Mouse (Mus musculus) retina, postnatal 1 day (tissue): ENCODE measurements at regions not wholly inside any gene's neighbourhood (a gene's known extent, or its start where the extent isn't known, plus 50 kb on each side); places are given as distances from the start of the nearest gene placed in this dataset.
A peak's percentile ranks its signal among the peaks of the same experiment; 100 is the strongest.

Source experiments
- DNase-seq: peaks from one replicate; pipeline ENCODE4 v3.0.0-alpha.2; 2012

DNA sequence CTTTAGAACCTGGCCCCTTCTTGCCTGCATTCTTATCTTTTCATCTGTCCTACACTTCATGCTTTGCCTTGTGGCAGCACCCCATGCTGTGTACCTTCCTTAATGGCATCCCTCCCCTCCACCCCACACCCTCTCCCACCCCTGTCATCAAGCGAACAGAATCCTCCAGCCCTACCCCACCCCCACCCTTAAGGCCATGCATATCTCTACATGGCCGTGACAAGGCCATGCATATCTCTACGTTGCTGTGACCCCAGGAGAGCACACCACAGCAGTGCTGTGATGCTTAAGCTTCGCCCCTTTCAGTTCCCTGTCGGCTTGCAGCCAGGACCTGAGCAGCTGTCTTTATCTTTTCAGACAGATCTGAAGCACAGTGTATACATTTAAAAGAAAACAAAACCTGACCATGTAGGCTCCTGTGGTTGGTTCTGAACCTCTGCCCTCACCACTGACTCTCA is 319.5 kb upstream of the Trib2 start:
- DNase-seq, result no peak

DNA sequence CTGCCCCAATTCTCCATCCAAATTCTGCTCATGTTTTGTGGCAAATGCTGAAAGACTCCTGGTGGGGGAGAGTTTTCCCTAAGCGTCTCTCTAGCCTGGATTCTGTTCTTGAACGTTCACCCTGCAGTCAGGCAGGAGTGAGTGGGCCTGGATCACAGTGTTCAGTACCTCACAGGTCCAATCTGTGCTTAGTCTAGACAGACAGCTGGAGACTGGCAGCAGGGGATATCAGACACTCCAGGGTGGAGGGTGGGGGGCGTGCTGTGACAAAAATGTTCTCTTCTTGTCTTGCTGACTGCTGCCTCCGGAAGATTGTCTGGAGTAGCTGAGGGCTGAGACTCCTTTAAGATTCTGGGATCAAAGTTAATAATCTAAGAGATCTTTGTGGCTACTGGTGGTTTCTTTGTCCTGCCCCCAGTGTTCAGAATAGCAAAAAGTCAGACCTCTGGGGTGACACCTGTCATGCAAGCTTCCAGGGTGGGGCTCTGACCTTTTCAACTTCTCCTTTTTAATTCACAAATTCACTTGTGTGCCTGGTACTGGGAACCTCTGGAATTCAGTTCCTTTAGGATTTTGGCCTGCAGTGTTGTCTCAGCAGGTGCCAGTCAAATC is 319.0 kb upstream of the Trib2 start:
- DNase-seq, result no peak

GRCm38 (mm10) chr12:16134446-16134845 is 317.7 kb upstream of the Trib2 start:
- DNase-seq, result no peak

GRCm38 (mm10) chr12:16133253-16133652 is 316.5 kb upstream of the Trib2 start:
- no peak for DNase-seq

GRCm38 (mm10) chr12:16131740-16132077 is 315.0 kb upstream of the Trib2 start:
- no peak for DNase-seq

DNA sequence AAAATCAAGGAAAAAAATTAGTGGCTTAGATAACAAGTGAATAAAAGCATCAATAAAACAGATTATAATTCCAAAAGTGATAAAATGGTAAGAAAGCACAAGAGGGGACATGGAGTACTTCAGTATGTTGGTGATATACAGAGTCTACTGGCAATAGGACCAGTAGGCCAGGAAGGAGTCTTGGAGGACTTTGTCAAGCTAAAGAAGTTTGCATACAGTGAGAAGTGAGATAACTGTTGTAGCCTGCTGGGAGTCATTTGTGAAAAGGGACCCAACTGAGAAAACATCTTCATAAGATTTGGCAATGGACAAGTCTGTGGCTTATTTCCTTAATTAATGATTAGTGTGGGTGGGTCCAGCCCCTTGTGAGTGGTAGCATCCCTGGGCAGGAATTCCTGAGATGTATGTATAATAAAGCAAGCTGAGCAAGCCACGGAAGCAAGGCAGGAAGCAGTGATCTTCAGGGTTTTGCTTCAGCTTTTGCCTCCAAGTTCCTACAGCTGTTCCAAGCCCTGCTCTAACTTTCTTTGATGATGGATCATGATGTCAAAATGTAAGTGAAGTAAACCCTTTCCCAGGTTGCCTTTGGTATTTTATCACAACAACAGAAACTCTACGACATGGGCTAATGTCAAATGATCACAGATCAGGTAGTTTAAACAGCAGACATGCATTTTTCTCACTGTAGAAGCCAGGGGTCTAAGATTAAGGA is 314.5 kb upstream of the Trib2 start:
- DNase-seq, result no peak

GRCm38 (mm10) chr12:16130605-16131004 is 313.9 kb upstream of the Trib2 start:
- DNase-seq, result no peak

GRCm38 (mm10) chr12:16129923-16130322 is 313.2 kb upstream of the Trib2 start:
- no peak for DNase-seq

DNA sequence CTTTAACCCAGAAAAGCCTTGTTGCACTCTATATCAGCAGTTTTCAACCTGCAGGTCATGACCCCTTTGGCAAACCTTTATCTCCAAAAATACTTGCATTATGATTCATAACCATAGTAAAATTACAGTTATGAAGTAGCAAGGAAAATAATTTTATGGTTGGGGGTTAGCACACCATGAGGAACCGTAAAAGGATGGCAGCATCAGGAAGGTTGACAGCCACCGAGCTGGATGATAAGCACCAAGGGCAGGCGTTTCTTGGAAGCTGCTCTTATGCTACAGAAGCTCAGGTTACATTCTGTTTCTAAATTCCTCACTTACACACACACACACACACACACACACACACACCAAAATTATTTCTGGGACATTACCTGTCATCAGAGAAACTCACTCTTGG is 312.5 kb upstream of the Trib2 start:
- no peak for DNase-seq

DNA sequence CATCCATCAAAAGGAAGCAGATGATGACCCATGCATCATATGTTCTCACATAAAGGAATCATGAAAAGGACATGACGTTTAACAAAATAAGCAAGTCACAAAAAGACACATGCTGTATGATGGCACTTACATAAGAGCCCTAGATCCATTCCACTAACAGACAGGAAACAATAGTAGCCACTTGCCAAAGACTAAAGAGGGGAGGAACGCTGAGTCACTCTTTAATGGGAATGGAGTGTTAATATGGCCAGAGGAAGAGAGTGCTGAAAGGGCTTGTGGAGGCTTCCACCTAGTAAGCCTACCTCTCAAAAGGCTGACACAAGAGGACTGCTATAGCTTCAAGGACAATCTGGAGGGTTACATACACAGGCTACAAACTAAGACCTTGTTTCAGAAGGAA is 308.2 kb upstream of the Trib2 start:
- DNase-seq, result no peak

DNA sequence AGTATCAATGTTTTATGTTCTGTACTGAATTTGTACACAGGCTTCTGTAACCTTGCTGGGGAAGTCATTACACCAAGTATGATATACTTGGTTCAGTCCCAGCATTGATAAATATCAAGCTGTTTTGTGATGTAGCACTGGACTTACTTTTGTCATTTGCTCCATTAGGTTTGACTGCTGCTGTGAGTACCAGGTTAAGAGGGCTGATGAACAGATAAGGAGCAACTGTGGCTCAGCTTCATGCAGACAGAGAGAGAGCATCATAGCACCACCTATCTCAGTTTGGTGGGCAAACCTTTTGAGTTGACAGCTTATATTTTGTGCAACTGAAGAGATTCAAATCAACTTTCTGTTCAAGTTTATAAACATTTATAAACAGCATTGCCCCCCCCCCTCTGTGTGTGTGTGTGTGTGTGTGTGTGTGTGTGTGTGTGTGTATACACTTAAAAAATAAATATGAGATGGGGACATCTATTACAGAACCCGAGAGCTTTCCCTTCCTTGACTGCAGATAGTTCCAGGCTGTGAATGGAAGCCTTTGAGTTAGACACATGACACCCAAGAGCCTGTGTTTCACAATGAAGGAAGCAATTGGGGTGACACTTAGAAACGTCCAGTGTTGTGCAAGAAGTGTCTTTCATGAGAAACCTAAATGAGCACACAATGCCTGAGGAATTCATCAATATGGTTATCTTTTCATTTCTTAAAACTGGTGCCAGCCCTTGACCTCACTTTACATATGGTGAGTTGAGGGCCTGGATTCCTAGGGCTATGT is 305.8 kb upstream of the Trib2 start:
- DNase-seq, result no peak

GRCm38 (mm10) chr12:16121787-16122186 is 305.1 kb upstream of the Trib2 start:
- DNase-seq, result no peak

DNA sequence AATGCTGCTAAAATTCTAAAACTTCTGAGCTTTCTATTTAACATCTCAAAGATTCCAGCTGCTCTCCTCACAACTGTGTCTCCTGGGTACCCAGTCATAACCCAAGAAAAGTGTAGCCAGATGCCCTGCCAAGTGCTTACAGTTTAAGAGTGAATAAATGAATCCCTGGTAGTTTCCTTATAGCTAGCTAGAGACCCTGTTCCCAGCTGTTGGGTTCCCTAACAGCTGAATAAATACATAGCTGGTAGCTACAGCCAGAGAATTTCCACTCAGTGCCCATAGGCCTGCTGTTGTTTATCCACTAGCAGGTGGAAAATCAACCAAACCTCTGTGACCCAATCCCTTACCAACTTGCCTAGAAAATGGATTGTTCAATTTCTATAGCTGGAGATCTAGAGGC is 302.0 kb upstream of the Trib2 start:
- no peak for DNase-seq

DNA sequence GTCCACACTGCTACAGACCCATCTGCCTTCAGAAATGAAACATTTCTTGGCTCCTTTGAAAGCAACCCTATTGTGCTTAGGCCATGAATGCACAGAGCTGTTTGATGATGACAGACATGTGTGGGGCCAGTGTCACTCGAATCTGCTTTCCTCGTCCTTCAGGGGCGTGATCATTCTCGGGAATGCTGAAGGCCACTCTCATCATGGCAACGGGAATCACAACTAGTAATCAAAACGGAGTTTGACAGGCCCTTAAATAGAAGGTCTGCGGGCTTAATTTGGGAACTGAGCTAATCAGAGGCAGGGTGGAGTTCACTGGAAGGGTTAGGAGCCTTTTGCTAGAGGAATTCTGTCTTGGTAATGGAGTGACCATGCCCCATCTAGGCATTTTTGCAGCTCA is 290.2 kb upstream of the Trib2 start:
- peak; percentile 60 for DNase-seq

- DNase-seq, result peak; percentile 18
These were observed 282.1 kb upstream of the Trib2 start for GRCm38 (mm10) chr12:16098840-16099239.

DNA sequence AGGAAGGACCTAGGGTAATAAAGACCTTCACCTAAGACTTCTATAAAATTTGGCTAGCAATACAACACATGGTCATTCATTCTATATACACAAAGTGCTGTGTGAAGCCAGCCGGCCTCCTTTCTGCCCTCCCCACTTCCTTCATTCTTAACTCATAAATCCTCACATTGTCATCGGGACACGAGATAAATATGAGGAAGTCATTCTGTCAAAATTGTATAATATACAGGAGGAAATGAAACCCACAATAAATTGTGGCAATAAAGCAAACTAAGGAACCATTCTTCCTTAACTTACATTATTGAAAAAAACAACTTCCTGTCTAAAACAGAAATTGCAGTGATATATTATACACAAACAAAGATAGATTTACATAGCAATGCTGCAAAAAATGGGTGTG is 275.9 kb upstream of the Trib2 start:
- DNase-seq, result no peak

DNA sequence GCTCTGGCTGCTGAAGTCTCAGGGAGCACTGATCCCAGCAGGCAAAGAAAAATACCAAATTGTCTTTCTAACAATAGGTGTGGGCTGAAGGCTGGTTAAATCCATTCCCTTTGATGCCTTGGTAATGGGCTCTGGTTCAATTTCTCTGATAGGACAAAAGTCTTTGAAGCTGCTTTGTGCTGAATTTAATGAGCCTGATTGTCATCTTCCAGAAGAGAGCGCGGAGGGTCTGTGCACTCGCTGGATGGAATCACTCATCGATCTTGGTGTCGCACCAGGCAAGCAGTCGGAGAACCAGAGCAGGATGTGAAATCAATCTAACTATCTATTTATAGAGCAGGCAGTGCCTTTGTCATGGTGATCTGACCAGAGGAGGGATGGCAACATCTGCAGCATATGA is 274.6 kb upstream of the Trib2 start:
- peak; percentile 60 for DNase-seq

DNA sequence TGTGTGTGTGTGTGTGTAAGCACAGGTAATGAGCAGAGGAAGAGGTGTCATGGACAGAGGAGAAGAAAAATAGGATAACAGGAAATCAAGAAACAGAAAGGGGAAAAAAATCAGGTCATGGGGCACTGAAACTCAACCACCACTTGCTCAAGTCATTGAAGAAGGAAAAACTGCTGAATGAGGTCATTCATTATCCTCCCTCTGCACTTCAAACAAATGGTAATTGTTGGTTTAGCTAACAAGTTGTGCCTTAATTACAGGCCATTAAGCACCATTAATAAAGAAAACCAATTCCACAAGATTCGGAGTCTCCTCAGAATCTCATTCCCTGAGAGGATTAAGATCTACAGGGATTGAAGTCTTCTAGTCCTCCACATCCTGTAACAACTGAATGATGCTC is 266.5 kb upstream of the Trib2 start:
- DNase-seq, result peak; percentile 70

DNA sequence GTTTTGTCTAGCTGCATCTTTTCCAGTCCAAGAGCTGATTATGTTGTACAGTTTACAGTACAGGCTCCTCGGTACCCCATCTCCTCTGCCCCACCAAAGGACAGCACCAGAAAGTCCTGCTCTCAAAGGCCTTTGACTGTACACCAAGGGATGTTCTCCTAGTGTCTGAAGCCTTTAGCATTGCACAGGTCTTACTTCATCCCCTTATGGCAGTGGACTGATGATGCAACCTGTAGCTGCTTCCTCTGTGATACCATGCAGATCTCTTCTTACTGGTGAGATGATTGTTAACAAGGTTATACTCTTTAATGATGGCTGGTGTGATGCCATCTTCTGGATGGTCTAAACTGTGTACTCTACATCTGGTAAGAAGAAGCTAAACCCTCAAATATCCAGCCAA is 260.5 kb upstream of the Trib2 start:
- no peak for DNase-seq

- no peak for DNase-seq
These were observed 259.2 kb upstream of the Trib2 start for GRCm38 (mm10) chr12:16075962-16076361.

DNA sequence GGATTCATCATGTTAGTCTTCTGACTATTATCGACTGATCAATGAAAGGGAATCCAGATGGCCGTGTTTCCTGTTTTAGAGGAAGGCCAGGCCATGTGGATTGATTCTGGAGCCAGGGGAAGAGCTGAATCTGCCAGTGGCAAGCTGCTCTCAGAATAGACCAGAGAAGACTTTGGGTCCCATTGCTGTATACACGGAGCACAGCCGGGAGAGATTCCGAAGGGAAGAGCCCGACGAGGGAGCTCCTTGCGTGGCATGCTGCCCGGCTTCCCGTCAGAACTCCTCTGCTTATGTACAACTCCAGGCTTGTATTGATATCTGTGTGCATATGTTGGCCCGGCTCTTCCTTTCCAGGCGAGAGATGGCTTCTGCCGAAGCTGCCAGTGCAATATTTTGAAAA is 252.2 kb upstream of the Trib2 start:
- no peak for DNase-seq

- no peak for DNase-seq
These were observed 246.0 kb upstream of the Trib2 start for GRCm38 (mm10) chr12:16062689-16063088.

DNA sequence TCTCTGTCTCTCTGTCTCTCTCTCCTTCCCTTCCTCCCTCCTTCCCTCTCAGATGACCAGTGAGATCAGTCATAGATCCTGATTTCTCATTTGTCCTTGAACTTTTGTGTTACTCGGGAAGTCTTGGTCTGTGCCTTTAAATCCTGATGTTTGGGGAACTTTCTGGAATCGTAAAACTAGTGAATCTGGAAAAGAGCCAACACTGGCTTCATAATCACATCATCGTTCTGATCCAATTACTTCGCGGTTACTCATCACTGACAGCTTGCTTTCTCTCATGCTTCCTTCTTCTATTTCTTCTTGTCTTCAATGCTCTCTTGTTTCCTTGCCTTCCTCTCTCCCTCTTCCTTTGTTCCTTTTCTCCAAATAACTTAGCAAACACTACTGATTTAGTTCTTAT is 243.7 kb upstream of the Trib2 start:
- peak; percentile 63 for DNase-seq

DNA sequence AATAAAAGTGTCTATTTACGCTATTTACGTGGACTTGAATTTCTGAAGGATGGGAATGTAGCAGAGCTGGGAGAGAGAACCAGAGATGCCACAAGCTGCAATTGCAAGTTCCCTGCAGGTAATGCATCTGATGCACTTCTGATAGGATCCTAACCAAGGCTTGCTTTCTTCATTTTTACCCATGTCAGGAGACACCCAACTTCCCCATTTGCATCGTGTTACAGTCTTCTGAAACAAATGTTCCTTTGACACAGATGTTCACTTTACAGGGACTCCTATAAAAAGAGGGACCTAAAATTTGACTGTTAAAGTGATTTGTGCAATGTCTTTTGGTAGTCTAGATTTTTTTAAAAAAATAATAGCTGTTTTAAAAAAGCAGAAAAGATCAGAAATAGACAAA is 241.5 kb upstream of the Trib2 start:
- no peak for DNase-seq
